ENCODE assay signal across 8 mouse cellular contexts in the genomic region with DNA sequence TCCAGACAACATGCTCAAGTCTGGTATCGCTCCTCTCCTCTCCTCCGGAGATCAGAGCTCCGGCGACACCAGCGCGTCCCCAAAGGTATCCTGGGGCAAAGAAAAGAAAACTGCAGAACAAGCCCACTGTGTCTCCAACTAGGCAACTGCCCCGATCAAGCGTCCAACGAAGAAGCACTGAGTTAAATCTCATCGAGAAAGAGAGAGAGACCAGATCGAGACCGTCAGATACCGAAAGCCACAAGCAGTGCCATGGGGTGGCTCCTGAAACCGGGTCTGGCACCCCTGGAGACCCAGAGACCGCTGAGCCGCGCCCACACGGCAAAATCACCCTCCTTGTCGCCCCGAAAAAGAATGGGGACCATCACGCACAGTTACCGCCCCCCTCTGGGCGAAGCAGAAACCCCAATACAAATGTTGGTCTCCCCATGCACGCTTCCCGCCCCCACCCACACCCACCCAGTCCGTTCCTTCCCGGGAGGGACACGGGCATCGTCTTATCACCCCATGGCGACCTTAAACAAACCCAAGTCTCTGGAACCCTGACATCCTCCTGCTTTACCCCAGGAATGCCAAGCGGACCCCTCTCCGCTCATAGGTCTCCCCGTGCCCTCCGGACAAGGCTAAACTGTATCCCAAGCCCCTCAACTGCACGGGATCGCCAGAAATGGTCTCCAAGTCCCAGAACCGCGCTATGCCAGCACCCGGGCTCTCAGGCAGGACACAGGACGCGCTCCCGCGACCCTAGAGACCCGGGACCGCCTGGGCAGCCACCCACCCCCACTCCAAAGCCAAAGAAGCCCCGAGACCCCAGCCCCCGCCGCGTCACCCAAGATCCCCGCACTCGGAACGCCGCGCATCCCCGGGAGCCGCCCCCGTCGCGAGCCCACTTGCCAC. TPM values are rescaled to one million over a fixed set of nuclear protein-coding genes. Genes with fewer than 3 reads are reported as not detected.
DNase-seq lines count a peak whose midpoint lies in the region; ATAC-seq lines count a peak whose summit lies in the region.

No protein-coding gene starts in this region.

- peak; percentile 50 for DNase-seq in CD4-positive helper T cell, adult 2 months (ENCODE audit: low read depth, low spot score)
- peak; percentile 43 for DNase-seq in adrenal gland, postnatal 10 days
- DNase-seq in liver, embryonic 13.5 days, result peak; percentile 52
- peak; percentile 45 to 60 for DNase-seq in thymus, postnatal 10 days (ENCODE audit: low spot score in 2 of 2)

- peak overlapping the region; percentile 88 for H3K4me3 ChIP-seq in embryonic facial prominence, embryonic 12.5 days
- H3K4me3 ChIP-seq in heart, embryonic 12.5 days, result peak overlapping the region; percentile 90
- H3K4me3 ChIP-seq in kidney, embryonic 16.5 days (ENCODE audit: low read length), result peak overlapping the region; percentile 88
- peak overlapping the region; percentile 81 for H3K4me3 ChIP-seq in liver, embryonic 13.5 days (replicated peaks)
- peak overlapping the region; percentile 90 for H3K4me3 ChIP-seq in neural tube, embryonic 13.5 days

- 0 out of 2 replicates have a peak, but pooled peaks cover 6% of the 10 kb centered on the region for H3K4me1 ChIP-seq in embryonic facial prominence, embryonic 12.5 days
- peaks cover 7% of the 10 kb centered on the region for H3K4me1 ChIP-seq in heart, embryonic 12.5 days (replicated peaks)
- H3K4me1 ChIP-seq in kidney, embryonic 16.5 days (ENCODE audit: insufficient read depth, low read length), result peaks cover 12% of the 10 kb centered on the region
- peaks cover 26% of the 10 kb centered on the region for H3K4me1 ChIP-seq in liver, embryonic 13.5 days (replicated peaks)
- H3K4me1 ChIP-seq in neural tube, embryonic 13.5 days (replicated peaks), result peaks cover 29% of the 10 kb centered on the region

- no peaks in the 10 kb centered on the region for H3K36me3 ChIP-seq in embryonic facial prominence, embryonic 12.5 days
- H3K36me3 ChIP-seq in heart, embryonic 12.5 days, result no peaks in the 10 kb centered on the region
- H3K36me3 ChIP-seq in kidney, embryonic 16.5 days (ENCODE audit: insufficient read depth, low read length), result no peaks in the 10 kb centered on the region
- H3K36me3 ChIP-seq in liver, embryonic 13.5 days, result no peaks in the 10 kb centered on the region
- no peaks in the 10 kb centered on the region for H3K36me3 ChIP-seq in neural tube, embryonic 13.5 days

- H3K9me3 ChIP-seq in embryonic facial prominence, embryonic 12.5 days, result no peaks in the 10 kb centered on the region
- no peaks in the 10 kb centered on the region for H3K9me3 ChIP-seq in heart, embryonic 12.5 days (replicated peaks)
- H3K9me3 ChIP-seq in kidney, embryonic 16.5 days (ENCODE audit: low read length), result no peaks in the 10 kb centered on the region
- no peaks in the 10 kb centered on the region for H3K9me3 ChIP-seq in liver, embryonic 13.5 days (replicated peaks)
- H3K9me3 ChIP-seq in neural tube, embryonic 13.5 days, result no peaks in the 10 kb centered on the region

- peak; percentile 24 for ATAC-seq in embryonic facial prominence, embryonic 12.5 days (ENCODE audit: insufficient number of reproducible peaks, insufficient read depth, low FRiP score, low TSS enrichment)
- peak; percentile 29 for ATAC-seq in heart, embryonic 12.5 days (ENCODE audit: insufficient number of reproducible peaks, low FRiP score)
- peak; percentile 64 for ATAC-seq in kidney, embryonic 16.5 days (ENCODE audit: low FRiP score, low TSS enrichment)
- no peak; the same call in 1 of the 2 replicates for ATAC-seq in liver, embryonic 13.5 days (ENCODE audit: low read depth)
- ATAC-seq in neural tube, embryonic 13.5 days (ENCODE audit: low read depth), result peak; percentile 74

- peak overlapping the region; percentile 94 for H3K9ac ChIP-seq in embryonic facial prominence, embryonic 12.5 days
- peak overlapping the region; percentile 93 for H3K9ac ChIP-seq in heart, embryonic 12.5 days
- peak overlapping the region; percentile 96 for H3K9ac ChIP-seq in kidney, embryonic 16.5 days (replicated peaks; ENCODE audit: low read length)
- peak overlapping the region; percentile 90 for H3K9ac ChIP-seq in liver, embryonic 13.5 days
- H3K9ac ChIP-seq in neural tube, embryonic 13.5 days, result peak overlapping the region; percentile 97

- H3K4me2 ChIP-seq in embryonic facial prominence, embryonic 12.5 days (replicated peaks), result peak overlapping the region; percentile 90
- peak overlapping the region; percentile 89 for H3K4me2 ChIP-seq in heart, embryonic 12.5 days
- H3K4me2 ChIP-seq in kidney, embryonic 16.5 days (replicated peaks; ENCODE audit: low read depth, low read length), result peak overlapping the region; percentile 97
- H3K4me2 ChIP-seq in liver, embryonic 13.5 days, result peak overlapping the region; percentile 99
- peak overlapping the region; percentile 85 for H3K4me2 ChIP-seq in neural tube, embryonic 13.5 days

- under 1% methylated on average over 59 of the region's 59 CpGs for WGBS in embryonic facial prominence, embryonic 12.5 days
- under 1% methylated on average over 59 of the region's 59 CpGs for WGBS in heart, embryonic 12.5 days
- under 1% methylated on average over 59 of the region's 59 CpGs for WGBS in kidney, embryonic 16.5 days
- under 1% methylated on average over 59 of the region's 59 CpGs for whole genome bisulfite sequencing in liver, embryonic 13.5 days (ENCODE audit: insufficient replicate concordance)
- under 1% methylated on average over 59 of the region's 59 CpGs for WGBS in neural tube, embryonic 13.5 days

- peak overlapping the region; percentile 94 for H3K27ac ChIP-seq in embryonic facial prominence, embryonic 12.5 days
- peak overlapping the region; percentile 87 for H3K27ac ChIP-seq in heart, embryonic 12.5 days (ENCODE audit: poor library complexity, severe bottlenecking)
- H3K27ac ChIP-seq in kidney, embryonic 16.5 days (ENCODE audit: low read length), result peak overlapping the region; percentile 93
- peak overlapping the region; percentile 79 for H3K27ac ChIP-seq in liver, embryonic 13.5 days
- H3K27ac ChIP-seq in neural tube, embryonic 13.5 days (replicated peaks), result peak overlapping the region; percentile 96

- H3K27me3 ChIP-seq in embryonic facial prominence, embryonic 12.5 days, result no peaks in the 10 kb centered on the region
- H3K27me3 ChIP-seq in heart, embryonic 12.5 days (replicated peaks), result peaks cover 4% of the 10 kb centered on the region; the same call in 1 of the 2 replicates
- H3K27me3 ChIP-seq in kidney, embryonic 16.5 days (ENCODE audit: insufficient read depth, low read length), result no peaks in the 10 kb centered on the region
- H3K27me3 ChIP-seq in liver, embryonic 13.5 days, result peaks cover 12% of the 10 kb centered on the region
- H3K27me3 ChIP-seq in neural tube, embryonic 13.5 days, result no peaks in the 10 kb centered on the region

RNA-seq across cellular contexts. Expression of gene Glce, which starts 0.7 kb away (rescaled TPM):
- 10 to 100 TPM; 23.2 to 25.1 TPM for total RNA-seq in adrenal gland, postnatal 10 days (2021)
- 34.7 and 37.1 TPM in 2 replicates for polyA plus RNA-seq in embryonic facial prominence, embryonic 12.5 days (2016; fragmentation: Nextera tagmentation; extraction: Ambion mirVana)
- 14.9 and 16.8 TPM in 2 replicates for polyA plus RNA-seq in heart, embryonic 12.5 days (2016; fragmentation: Nextera tagmentation; extraction: Ambion mirVana)
- polyA plus RNA-seq in kidney, embryonic 16.5 days (2015; fragmentation: Nextera tagmentation; extraction: Ambion mirVana), result 20.6 and 21.7 TPM in 2 replicates
- polyA plus RNA-seq in liver, embryonic 13.5 days (2015; fragmentation: Nextera tagmentation; extraction: Ambion mirVana), result 5.3 and 7.6 TPM in 2 replicates
- polyA plus RNA-seq in neural tube, embryonic 13.5 days (2015; fragmentation: Nextera tagmentation; extraction: Ambion mirVana), result 17.3 and 20.7 TPM in 2 replicates
